Mouse (Mus musculus): ENCODE data around the gene Pogk. TPM values are rescaled to one million over a fixed set of nuclear protein-coding genes. Genes with fewer than 3 reads are reported as not detected.

The Pogk gene
- total RNA-seq, 2 experiments from 2014 or later, result 4.4 to 6.4 TPM

Other genes with a start within 250 kb of the Pogk start
- gene Mael, start 171.1 kb downstream of the Pogk start, total RNA-seq (2021), result not detected
- gene Ildr2, start 155.7 kb downstream of the Pogk start, total RNA-seq (2021), result 1 to 10 TPM; 2.1 to 2.5 TPM
- 1 to 10 TPM; 7.5 to 8.7 TPM for gene Tada1, start 30.8 kb downstream of the Pogk start, total RNA-seq (2021)
- not detected for gene Gm4846, start 87.7 kb upstream of the Pogk start, total RNA-seq (2021)
- not detected for gene Gm4847, start 237.8 kb upstream of the Pogk start, total RNA-seq (2021)